Mouse (Mus musculus) forebrain, embryonic 12.5 days (tissue): ENCODE results near the gene Shd. TPM values are rescaled to one million over a fixed set of nuclear protein-coding genes. Genes with fewer than 3 reads are reported as not detected.

ENCODE experiments used
- ATAC-seq: fragments of 200-750 bp; cut with Nextera tagmentation; 2 replicates; pipeline ENCODE4 v1.8.0; 2017; ENCODE audit warnings: moderate TSS enrichment; ENCODE audit not compliant: low FRiP score
- H3K27ac ChIP-seq: fragments of 300-500 bp; sonication (generic); 2 replicates; pipeline ENCODE4 v1.5.1; 2016; ENCODE audit warnings: mild to moderate bottlenecking
- H3K27me3 ChIP-seq: fragments of 300-500 bp; sonication (generic); 2 replicates; pipeline ENCODE4 v1.6.1; 2016; ENCODE audit warnings: mild to moderate bottlenecking
- H3K36me3 ChIP-seq: fragments of 300-500 bp; sonication (generic); replicated peaks from 2 replicates; pipeline ENCODE4 v1.6.1; 2016; ENCODE audit warnings: mild to moderate bottlenecking
- H3K4me1 ChIP-seq: fragments of 300-500 bp; sonication (generic); 2 replicates; pipeline ENCODE4 v1.6.1; 2016
- H3K4me2 ChIP-seq: fragments of 300-500 bp; sonication (generic); 2 replicates; pipeline ENCODE4 v1.6.1; 2016; ENCODE audit warnings: mild to moderate bottlenecking, moderate library complexity
- H3K4me3 ChIP-seq: fragments of 300-500 bp; sonication (generic); replicated peaks from 2 replicates; pipeline ENCODE4 v1.5.1; 2016; ENCODE audit warnings: mild to moderate bottlenecking
- H3K9ac ChIP-seq: fragments of 300-500 bp; sonication (generic); 2 replicates; pipeline ENCODE4 v1.6.1; 2016; ENCODE audit warnings: mild to moderate bottlenecking
- H3K9me3 ChIP-seq: fragments of 300-500 bp; sonication (generic); 2 replicates; pipeline ENCODE4 v1.6.1; 2016
- WGBS: fragments of 180-500 bp; shearing (Covaris S2); methylation state at CpG from one replicate; pipeline ENCODE4 v1.1.7; 2016; 5-methylcytosine and 5-hydroxymethylcytosine counted together
- polyA plus RNA-seq: library from polyadenylated mRNA; unstranded; fragments of >200 nt; fragmentation: Nextera tagmentation; extraction: Ambion mirVana; gene quantifications from 2 replicates; pipeline ENCODE4 v1.2.1, GENCODE M21; 2016

Shd gene
- polyA plus RNA-seq, 1 experiment from 2014 or later = 81.1 TPM

- Histone ChIP-seq H3K36me3 (no peaks in the 10 kb centered on the region), H3K27ac (no peak within 1 kb of the TSS), H3K9ac (no peak within 1 kb of the TSS), H3K4me3 (no peak within 1 kb of the TSS), H3K4me2 (no peak within 1 kb of the TSS), H3K27me3 (peaks cover 41% of the 10 kb centered on the region), H3K9me3 (no peaks in the 10 kb centered on the region), H3K4me1 (peaks cover 15% of the 10 kb centered on the region)
- 77% methylated on average over 6 of the region's 6 CpGs for WGBS
- no peak for ATAC-seq
Measured at GRCm38 (mm10) chr17:55952447-55953027, 17.7 kb upstream of the Shd start, which contains the start of gene Ebi3. TSS of gene Ebi3 (plus strand) at chr17:55952640.

- Histone ChIP-seq H3K4me2 (no peak overlapping the region), H3K27me3 (peaks cover 38% of the 10 kb centered on the region), H3K36me3 (no peaks in the 10 kb centered on the region), H3K27ac (no peak overlapping the region), H3K9me3 (no peaks in the 10 kb centered on the region), H3K9ac (no peak overlapping the region), H3K4me3 (no peak overlapping the region), H3K4me1 (peaks cover 26% of the 10 kb centered on the region)
- ATAC-seq = no peak
- 76% methylated on average over 6 of the region's 6 CpGs for WGBS
Measured at GRCm38 (mm10) chr17:55953751-55954150, 16.5 kb upstream of the Shd start.

GRCm38 (mm10) chr17:55954229-55954628 is 16.0 kb upstream of the Shd start:
- no peaks in the 10 kb centered on the region for H3K36me3 ChIP-seq
- no peak overlapping the region for H3K27ac ChIP-seq
- peaks cover 38% of the 10 kb centered on the region for H3K27me3 ChIP-seq
- H3K9me3 ChIP-seq = no peaks in the 10 kb centered on the region
- no peak overlapping the region for H3K4me2 ChIP-seq
- no peak for ATAC-seq
- WGBS = 47% methylated on average over 16 of the region's 16 CpGs
- H3K9ac ChIP-seq = no peak overlapping the region
- no peak overlapping the region for H3K4me3 ChIP-seq
- H3K4me1 ChIP-seq = peaks cover 26% of the 10 kb centered on the region

GRCm38 (mm10) chr17:55956129-55956528 is 14.1 kb upstream of the Shd start:
- peak; percentile 12 for ATAC-seq
- Histone ChIP-seq H3K27ac (no peak overlapping the region), H3K4me1 (peaks cover 32% of the 10 kb centered on the region), H3K27me3 (peaks cover 27% of the 10 kb centered on the region), H3K4me2 (peak overlapping the region; percentile 76), H3K9me3 (no peaks in the 10 kb centered on the region), H3K36me3 (peaks cover 4% of the 10 kb centered on the region), H3K4me3 (peak overlapping the region; percentile 48), H3K9ac (peak overlapping the region; percentile 56)
- under 1% methylated on average over 25 of the region's 26 CpGs for WGBS

GRCm38 (mm10) chr17:55956591-55956990 is 13.7 kb upstream of the Shd start:
- no peak for ATAC-seq
- H3K36me3 ChIP-seq = peaks cover 9% of the 10 kb centered on the region
- peak overlapping the region; percentile 48 for H3K4me3 ChIP-seq
- no peak overlapping the region for H3K27ac ChIP-seq
- H3K4me2 ChIP-seq = peak overlapping the region; percentile 76
- WGBS = 30% methylated on average over 6 of the region's 6 CpGs
- H3K9ac ChIP-seq = peak overlapping the region; percentile 56
- peaks cover 25% of the 10 kb centered on the region for H3K27me3 ChIP-seq
- no peaks in the 10 kb centered on the region for H3K9me3 ChIP-seq
- peaks cover 32% of the 10 kb centered on the region for H3K4me1 ChIP-seq

- no peak overlapping the region for H3K4me3 ChIP-seq
- peak overlapping the region; percentile 36; the same call in 1 of the 2 replicates for H3K9ac ChIP-seq
- H3K4me2 ChIP-seq = peak overlapping the region; percentile 5
- peaks cover 32% of the 10 kb centered on the region for H3K4me1 ChIP-seq
- ATAC-seq = peak; percentile 40; the same call in 1 of the 2 replicates
- WGBS = 14% methylated on average over 9 of the region's 9 CpGs
- H3K27me3 ChIP-seq = peaks cover 23% of the 10 kb centered on the region
- peak overlapping the region; percentile 37; the same call in 1 of the 2 replicates for H3K27ac ChIP-seq
- H3K9me3 ChIP-seq = no peaks in the 10 kb centered on the region
- peaks cover 14% of the 10 kb centered on the region for H3K36me3 ChIP-seq
Measured at GRCm38 (mm10) chr17:55957168-55957567, 13.1 kb upstream of the Shd start.

- peaks cover 16% of the 10 kb centered on the region for H3K27me3 ChIP-seq
- ATAC-seq = no peak
- H3K9me3 ChIP-seq = no peaks in the 10 kb centered on the region
- 82% methylated on average over 12 of the region's 13 CpGs for WGBS
- peak overlapping the region; percentile 57 for H3K4me3 ChIP-seq
- H3K9ac ChIP-seq = peak overlapping the region; percentile 61
- peaks cover 33% of the 10 kb centered on the region for H3K4me1 ChIP-seq
- peak overlapping the region; percentile 63 for H3K4me2 ChIP-seq
- peaks cover 19% of the 10 kb centered on the region for H3K36me3 ChIP-seq
- H3K27ac ChIP-seq = peak overlapping the region; percentile 96
Measured at GRCm38 (mm10) chr17:55957726-55958583, 12.3 kb upstream of the Shd start.

GRCm38 (mm10) chr17:55958584-55958886 is 11.7 kb upstream of the Shd start:
- H3K9ac ChIP-seq = peak overlapping the region; percentile 61
- peak overlapping the region; percentile 63 for H3K4me2 ChIP-seq
- peaks cover 16% of the 10 kb centered on the region for H3K27me3 ChIP-seq
- H3K27ac ChIP-seq = peak overlapping the region; percentile 96
- 23% methylated on average over 2 of the region's 2 CpGs for WGBS
- peaks cover 23% of the 10 kb centered on the region for H3K36me3 ChIP-seq
- no peak for ATAC-seq
- H3K9me3 ChIP-seq = no peaks in the 10 kb centered on the region
- H3K4me3 ChIP-seq = peak overlapping the region; percentile 57
- H3K4me1 ChIP-seq = peaks cover 37% of the 10 kb centered on the region

- Histone ChIP-seq H3K9ac (peak within 1 kb of the TSS; percentile 61), H3K4me1 (peaks cover 37% of the 10 kb centered on the region), H3K4me2 (peak within 1 kb of the TSS; percentile 63), H3K4me3 (peak within 1 kb of the TSS; percentile 57), H3K36me3 (peaks cover 24% of the 10 kb centered on the region), H3K27ac (peak within 1 kb of the TSS; percentile 96), H3K27me3 (peaks cover 14% of the 10 kb centered on the region), H3K9me3 (no peaks in the 10 kb centered on the region)
- ATAC-seq = peak; percentile 93
- WGBS = under 1% methylated on average over 46 of the region's 46 CpGs
Measured at GRCm38 (mm10) chr17:55958918-55959728, 11.1 kb upstream of the Shd start, which contains the start of gene Yju2. TSS of gene Yju2 (plus strand) at chr17:55959099.

- WGBS = 81% methylated on average over 10 of the region's 10 CpGs
- Histone ChIP-seq H3K36me3 (peaks cover 34% of the 10 kb centered on the region), H3K27ac (peak overlapping the region; percentile 96), H3K9ac (peak overlapping the region; percentile 61), H3K27me3 (peaks cover 4% of the 10 kb centered on the region), H3K4me1 (peaks cover 37% of the 10 kb centered on the region), H3K9me3 (no peaks in the 10 kb centered on the region), H3K4me2 (peak overlapping the region; percentile 63), H3K4me3 (peak overlapping the region; percentile 57)
- 0 out of 2 replicates have a peak, but pooled peaks have one; percentile 0 for ATAC-seq
Measured at GRCm38 (mm10) chr17:55959946-55960740, 10.1 kb upstream of the Shd start.

GRCm38 (mm10) chr17:55960791-55961190 is 9.5 kb upstream of the Shd start:
- peaks cover 39% of the 10 kb centered on the region for H3K36me3 ChIP-seq
- no peak for ATAC-seq

More at GRCm38 (mm10) chr17:55960791-55961190, 9.5 kb upstream of the Shd start:
- no peaks in the 10 kb centered on the region for H3K9me3 ChIP-seq
- H3K27me3 ChIP-seq = no peaks in the 10 kb centered on the region
- H3K4me3 ChIP-seq = no peak overlapping the region
- no peak overlapping the region for H3K9ac ChIP-seq
- peaks cover 37% of the 10 kb centered on the region for H3K4me1 ChIP-seq
- no peak overlapping the region for H3K4me2 ChIP-seq
- no peak overlapping the region for H3K27ac ChIP-seq
